Mouse (Mus musculus) myocyte (in vitro differentiated cells): ENCODE data around the gene Tas1r2. TPM values are rescaled to one million over a fixed set of nuclear protein-coding genes. Genes with fewer than 3 reads are reported as not detected.

Source experiments
- polyA plus RNA-seq: library from polyadenylated mRNA; unstranded; fragments of >200 nt; fragmentation: generic; extraction: Trizol; gene quantifications from one replicate; pipeline ENCODE4 v1.2.1, GENCODE M21; 2012; ENCODE audit warnings: missing spikeins

Tas1r2 gene
- polyA plus RNA-seq, 1 experiment, result 1.00 TPM

Other genes starting within 250 kb of the Tas1r2 start
- 12.1 TPM for gene Iffo2, start 123.0 kb upstream of the Tas1r2 start, polyA plus RNA-seq
- 0.06 TPM for gene Gm21969, start 50.4 kb upstream of the Tas1r2 start, polyA plus RNA-seq
- gene Aldh4a1, start 30.7 kb upstream of the Tas1r2 start, polyA plus RNA-seq, result 12.0 TPM
- gene Pax7, start 180.0 kb downstream of the Tas1r2 start, polyA plus RNA-seq, result 0.37 TPM